8 mouse cellular contexts compared by ENCODE assay signal in genomic region chr5:65763916-65764785, GRCm38 (mm10). TPM values are rescaled to one million over a fixed set of nuclear protein-coding genes. Genes with fewer than 3 reads are reported as not detected.
DNase-seq lines count a peak whose midpoint lies in the region; ATAC-seq lines count a peak whose summit lies in the region.

No protein-coding gene starts in this region.

- WGBS in hindbrain, embryonic 15.5 days: under 1% methylated on average over 70 of the region's 121 CpGs

- ATAC-seq in hindbrain, embryonic 15.5 days (ENCODE audit: low FRiP score, low read depth): peak; percentile 90

- H3K4me1 ChIP-seq in hindbrain, embryonic 15.5 days (replicated peaks): peaks cover 11% of the 10 kb centered on the region

- H3K27me3 ChIP-seq in hindbrain, embryonic 15.5 days: no peaks in the 10 kb centered on the region

- peak overlapping the region; percentile 81 for H3K4me2 ChIP-seq in hindbrain, embryonic 15.5 days

- peak; percentile 61 for DNase-seq in R1 (ENCODE audit: low read depth, low spot score)
- peak; percentile 80 to 83 for DNase-seq in cerebellum, postnatal 14 days
- peak; percentile 53 to 61 for DNase-seq in frontal cortex, postnatal 36 days (ENCODE audit: low spot score in 2 of 2)
- DNase-seq in left cerebral cortex, adult 18-20 months (ENCODE audit: low spot score in 2 of 2): peak; percentile 51 to 67
- DNase-seq in lung, postnatal 4 days: peak; percentile 90 to 93
- peak; percentile 93 for DNase-seq in retina, postnatal 1 day
- DNase-seq in urinary bladder, adult 18-20 months (ENCODE audit: low spot score in 2 of 2): peak; percentile 80 to 84

- no peaks in the 10 kb centered on the region for H3K36me3 ChIP-seq in hindbrain, embryonic 15.5 days

- H3K27ac ChIP-seq in hindbrain, embryonic 15.5 days (replicated peaks): peak overlapping the region; percentile 99

- no peaks in the 10 kb centered on the region for H3K9me3 ChIP-seq in hindbrain, embryonic 15.5 days

- H3K4me3 ChIP-seq in hindbrain, embryonic 15.5 days: peak overlapping the region; percentile 65

- H3K9ac ChIP-seq in hindbrain, embryonic 15.5 days: peak overlapping the region; percentile 81

RNA-seq across cellular contexts. Expression of gene N4bp2, which starts 0.8 kb away (rescaled TPM):
- 14.3 and 15.7 TPM in 2 replicates for polyA plus RNA-seq in hindbrain, embryonic 15.5 days (2015; fragmentation: Nextera tagmentation; extraction: Ambion mirVana)
- 1 to 10 TPM; 4.5 to 6.3 TPM for total RNA-seq in left cerebral cortex, adult 18-20 months (2021)

Comparison
In these comparisons a context has a peak if more than half of its experiments do, and no peak if none do; other contexts are left out.
1. Peak in every context shown above with its lines: DNase-seq, ATAC-seq, H3K4me3 ChIP-seq and H3K27ac ChIP-seq.